Mouse (Mus musculus) liver, adult 2 months (tissue): ENCODE data around the gene Anapc11.

Experiments used
- CTCF ChIP-seq: fragments of 200-500 bp; IDR thresholded peaks from 2 replicates; pipeline ENCODE4 v1.5.1; 2011; ENCODE audit warnings: low read depth, low read length, control low read depth
- POLR2A ChIP-seq: fragments of 200-500 bp; IDR thresholded peaks from 2 replicates; pipeline ENCODE4 v1.6.1; 2011; ENCODE audit warnings: low read length, control low read depth; ENCODE audit not compliant: insufficient read depth; ENCODE audit errors: extremely low read depth

DNA sequence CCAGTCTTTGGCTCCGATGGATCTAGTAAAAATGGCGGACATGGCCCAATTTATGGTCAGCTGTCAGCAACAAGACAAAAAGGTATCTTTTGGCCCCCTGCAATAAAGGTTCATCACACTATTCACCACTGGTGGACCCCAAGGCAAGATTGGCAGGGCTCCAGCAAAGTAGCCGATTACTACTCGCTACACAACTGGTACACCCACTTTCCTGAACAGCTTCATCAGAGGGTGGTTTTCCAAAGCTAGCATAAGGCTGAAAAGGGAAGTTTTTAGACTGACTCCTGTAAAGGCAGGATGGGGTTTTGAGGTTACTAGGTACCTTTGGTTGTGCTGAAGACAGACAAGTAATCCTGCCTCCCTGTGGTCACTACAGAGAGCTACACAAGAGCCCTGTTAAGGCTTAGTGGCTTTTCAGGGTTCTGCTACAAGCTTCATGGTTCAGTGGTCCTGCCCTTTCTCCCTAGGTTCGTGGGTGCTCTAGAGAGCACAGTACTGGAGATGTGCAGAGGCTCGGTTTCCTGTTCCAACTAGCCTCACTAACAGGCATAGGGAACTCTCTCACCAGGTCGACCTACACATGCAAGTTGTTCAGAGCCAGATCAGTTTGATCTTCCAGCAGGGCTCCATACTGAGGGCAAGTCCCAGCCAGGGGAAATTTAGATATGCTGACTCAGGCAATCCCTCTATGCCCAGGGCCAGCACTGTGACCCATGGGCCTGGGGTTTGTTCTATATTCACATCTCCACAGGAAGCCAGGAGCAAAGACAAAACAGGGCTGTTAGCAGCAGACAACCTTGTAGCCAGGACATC is 20.8 kb upstream of the Anapc11 start:
- no peak for TF ChIP-seq POLR2A
- TF ChIP-seq CTCF = 0 out of 2 replicates have a peak, but pooled peaks have one; percentile 8
